Mouse (Mus musculus) thymus, adult 2 months (tissue): ENCODE results near the gene Slc3a1. TPM values are rescaled to one million over a fixed set of nuclear protein-coding genes. Genes with fewer than 3 reads are reported as not detected.

Source experiments
- DNase-seq: peaks from one replicate; pipeline ENCODE4 v3.0.0; 2021
- H3K27ac ChIP-seq: fragments of 200-500 bp; 2 replicates; pipeline ENCODE4 v1.5.1; 2012; ENCODE audit warnings: low read length, control low read depth; ENCODE audit not compliant: control insufficient read depth, insufficient read depth
- H3K27me3 ChIP-seq: fragments of 200-500 bp; 2 replicates; pipeline ENCODE4 v1.6.1; 2012; ENCODE audit warnings: mild to moderate bottlenecking, low read length, moderate library complexity, mixed read lengths; ENCODE audit not compliant: control insufficient read depth, insufficient read depth
- H3K36me3 ChIP-seq: fragments of 200-500 bp; 2 replicates; pipeline ENCODE4 v1.6.1; 2012; ENCODE audit warnings: mild to moderate bottlenecking, low read length, moderate library complexity; ENCODE audit not compliant: control insufficient read depth, insufficient read depth
- H3K4me1 ChIP-seq: fragments of 200-500 bp; replicated peaks from 2 replicates; pipeline ENCODE4 v1.6.1; 2012; ENCODE audit warnings: low read length; ENCODE audit not compliant: control insufficient read depth, insufficient read depth
- H3K4me3 ChIP-seq: fragments of 200-500 bp; 2 replicates; pipeline ENCODE4 v1.5.1; 2012; ENCODE audit warnings: mild to moderate bottlenecking, low read length, control low read depth, moderate library complexity; ENCODE audit not compliant: control insufficient read depth, insufficient read depth
- CTCF ChIP-seq: fragments of 200-500 bp; IDR thresholded peaks from 2 replicates; pipeline ENCODE4 v1.5.1; 2012; ENCODE audit warnings: mild to moderate bottlenecking, control low read depth, low read length, moderate library complexity, borderline replicate concordance; ENCODE audit not compliant: control insufficient read depth, poor library complexity, insufficient read depth; ENCODE audit errors: extremely low read depth
- POLR2A ChIP-seq: fragments of 200-500 bp; IDR thresholded peaks from 2 replicates; pipeline ENCODE4 v1.6.1; 2012; ENCODE audit warnings: mild to moderate bottlenecking, low read length, control low read depth, moderate library complexity; ENCODE audit not compliant: control insufficient read depth, poor library complexity, insufficient read depth; ENCODE audit errors: extremely low read depth
- WGBS: fragments of 180-500 bp; shearing (Covaris S2); methylation state at CpG from one replicate; pipeline ENCODE4 v1.1.7; 2018; 5-methylcytosine and 5-hydroxymethylcytosine counted together
- polyA plus RNA-seq: library from polyadenylated mRNA; depleted of rRNA; stranded (reverse); fragments of >200 nt; gene quantifications from 2 replicates; pipeline ENCODE4 v1.2.3, GENCODE M21; 2012

The Slc3a1 gene
- polyA plus RNA-seq, 1 experiment, result 0.55 TPM

DNA sequence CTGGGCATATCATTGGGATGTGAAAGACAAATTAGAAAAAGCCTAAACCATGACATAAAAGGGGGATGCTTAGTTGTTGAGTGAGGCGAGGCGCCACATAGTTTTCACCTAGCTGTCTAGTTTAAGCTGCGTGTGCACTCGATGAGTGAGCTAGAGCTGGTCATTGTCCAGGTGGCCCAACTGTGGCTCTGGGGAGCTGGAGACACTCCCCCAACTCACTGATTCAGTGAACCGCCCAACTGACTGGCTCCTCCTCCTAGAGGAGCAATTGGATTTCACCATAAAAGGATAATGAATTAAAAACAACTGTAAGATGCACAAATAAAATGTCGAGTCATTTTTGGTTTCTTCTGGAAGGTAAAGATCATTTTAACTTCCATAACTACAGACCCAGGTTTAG is 60.8 kb downstream of the Slc3a1 start:
- no peak overlapping the region for H3K4me3 ChIP-seq
- H3K4me1 ChIP-seq, result peaks cover 4% of the 10 kb centered on the region
- 80% methylated on average over 6 of the region's 6 CpGs for WGBS
- no peak for TF ChIP-seq CTCF
- TF ChIP-seq POLR2A, result no peak
- no peak for DNase-seq
- no peak overlapping the region for H3K27ac ChIP-seq
- no peaks in the 10 kb centered on the region for H3K27me3 ChIP-seq
- no peaks in the 10 kb centered on the region for H3K36me3 ChIP-seq

- Histone ChIP-seq H3K27ac (no peak overlapping the region), H3K27me3 (no peaks in the 10 kb centered on the region), H3K36me3 (no peaks in the 10 kb centered on the region), H3K4me3 (peak overlapping the region; percentile 76), H3K4me1 (peaks cover 4% of the 10 kb centered on the region)
- TF ChIP-seq CTCF (no peak), POLR2A (no peak)
- peak; percentile 19 for DNase-seq
- WGBS, result 1% methylated on average over 16 of the region's 16 CpGs
Measured at GRCm38 (mm10) chr17:85089621-85090020, 61.4 kb downstream of the Slc3a1 start.

DNA sequence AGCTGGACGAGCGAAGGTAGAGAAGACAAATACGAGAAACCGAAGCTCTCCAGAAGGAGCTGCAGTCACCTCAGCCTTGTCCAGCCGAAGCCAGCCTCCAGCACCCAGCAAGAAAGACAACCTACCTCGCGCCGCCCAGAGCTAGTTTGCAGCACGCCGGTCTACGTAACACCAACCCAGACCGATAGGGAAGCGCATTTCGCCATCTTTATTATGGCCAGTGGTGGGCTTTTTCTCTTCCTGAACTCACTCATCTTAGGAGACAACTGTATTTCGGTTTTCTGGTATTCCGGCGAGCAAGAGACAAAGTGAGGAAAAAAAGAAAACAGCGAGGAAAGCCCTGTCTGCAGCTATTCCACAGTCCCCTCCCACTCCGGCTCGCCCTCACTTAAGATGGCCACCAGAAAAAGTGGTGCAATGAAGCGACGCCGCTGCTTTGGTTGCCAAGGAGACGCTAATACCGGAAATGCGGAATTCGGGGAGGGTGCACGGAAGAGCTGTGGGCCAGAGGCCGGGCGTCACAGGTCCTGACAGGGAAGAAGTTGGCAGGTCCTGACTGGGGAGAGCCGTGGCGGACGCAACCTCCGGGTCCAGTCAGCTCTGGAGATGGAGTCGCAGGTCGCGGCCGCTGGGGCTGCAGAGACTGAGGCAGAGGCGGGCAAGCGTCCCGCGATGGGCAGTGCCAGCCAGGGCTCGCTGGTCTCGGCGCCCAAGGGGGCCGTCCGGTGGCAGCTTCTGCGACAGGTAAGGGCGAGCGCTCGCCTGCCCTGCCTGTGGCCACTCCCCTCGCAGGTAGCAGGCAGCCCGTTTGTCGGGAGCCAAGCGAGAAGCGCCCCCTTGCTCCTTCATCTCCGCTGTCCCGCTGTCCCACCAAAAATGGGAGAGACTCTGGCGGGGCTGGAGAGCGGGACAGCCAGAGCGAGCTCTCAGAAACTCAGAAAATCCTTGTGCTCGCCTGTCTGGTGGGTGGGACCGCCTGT is 62.2 kb downstream of the Slc3a1 start, which contains the start of the genes Prepl and Camkmt:
Gene Prepl (minus strand): TSS at position 122 of the 980 bp plus-strand sequence.
Gene Camkmt (plus strand): TSS at position 433 of the 980 bp plus-strand sequence.
- Histone ChIP-seq H3K27me3 (no peaks in the 10 kb centered on the region), H3K27ac (no peak within 1 kb of the TSS), H3K36me3 (no peaks in the 10 kb centered on the region), H3K4me3 (peak within 1 kb of the TSS; percentile 76), H3K4me1 (peaks cover 4% of the 10 kb centered on the region)
- under 1% methylated on average over 63 of the region's 63 CpGs for WGBS
- peak; percentile 95 for DNase-seq
- TF ChIP-seq CTCF, result 0 out of 2 replicates have a peak, but pooled peaks have one; percentile 20
- TF ChIP-seq POLR2A, result no peak; the same call in 1 of the 2 replicates

GRCm38 (mm10) chr17:85091762-85092161 is 63.6 kb downstream of the Slc3a1 start:
- WGBS, result 97% methylated on average over 6 of the region's 6 CpGs
- Histone ChIP-seq H3K27me3 (no peaks in the 10 kb centered on the region), H3K27ac (no peak overlapping the region), H3K36me3 (no peaks in the 10 kb centered on the region), H3K4me3 (no peak overlapping the region), H3K4me1 (peaks cover 4% of the 10 kb centered on the region)
- no peak for DNase-seq
- TF ChIP-seq CTCF, result no peak
- no peak for TF ChIP-seq POLR2A

- DNase-seq, result no peak
- no peaks in the 10 kb centered on the region for H3K4me1 ChIP-seq
- 89% methylated on average over 3 of the region's 3 CpGs for WGBS
- peaks cover 17% of the 10 kb centered on the region; the same call in 1 of the 2 replicates for H3K36me3 ChIP-seq
- H3K27ac ChIP-seq, result no peak overlapping the region
- TF ChIP-seq CTCF (no peak), POLR2A (no peak)
- H3K27me3 ChIP-seq, result no peaks in the 10 kb centered on the region
- no peak overlapping the region for H3K4me3 ChIP-seq
Measured at GRCm38 (mm10) chr17:85096396-85096795, 68.2 kb downstream of the Slc3a1 start.

- H3K27me3 ChIP-seq, result no peaks in the 10 kb centered on the region
- no peak for DNase-seq
- H3K36me3 ChIP-seq, result peaks cover 17% of the 10 kb centered on the region; the same call in 1 of the 2 replicates
- H3K27ac ChIP-seq, result no peak overlapping the region
- WGBS, result 96% methylated on average over 7 of the region's 7 CpGs
- no peaks in the 10 kb centered on the region for H3K4me1 ChIP-seq
- no peak for TF ChIP-seq CTCF
- no peak for TF ChIP-seq POLR2A
- H3K4me3 ChIP-seq, result no peak overlapping the region
Measured at GRCm38 (mm10) chr17:85098677-85099323, 70.6 kb downstream of the Slc3a1 start.
